Mouse (Mus musculus): Measurements from ENCODE around the gene Arhgap15. TPM values are rescaled to one million over a fixed set of nuclear protein-coding genes. Genes with fewer than 3 reads are reported as not detected.

The Arhgap15 gene
- total and polyA plus RNA-seq, 3 experiments = 1.5 to 2.8 TPM; not detected in 1

- no peaks in the 10 kb centered on the region for H3K79me2 ChIP-seq (ENCODE audit: control insufficient read depth, insufficient read depth, low read length, poor library complexity)
- H3K36me3 ChIP-seq (ENCODE audit: control insufficient read depth in 1 of 2, insufficient read depth in 2 of 2, low read length in 2 of 2) = no peaks in the 10 kb centered on the region
- H3K27me3 ChIP-seq (ENCODE audit: control insufficient read depth in 1 of 2, insufficient read depth in 2 of 2, low read length in 2 of 2) = no peaks in the 10 kb centered on the region
- H3K27ac ChIP-seq (ENCODE audit: control insufficient read depth, low read depth, low read length) = no peak overlapping the region
- DNase-seq (ENCODE audit: low read depth, low spot score) = no peak
- H3K9me3 ChIP-seq (replicated peaks; ENCODE audit: insufficient read depth, low read length) = no peaks in the 10 kb centered on the region
- TF ChIP-seq MYB (IDR thresholded peaks at IDR 0.05; ENCODE audit: low read depth, low read length) (no peak), ZKSCAN1 (IDR thresholded peaks at IDR 0.05; ENCODE audit: low read depth, low read length) (no peak), NRF1 (IDR thresholded peaks at IDR 0.05; ENCODE audit: insufficient read depth, low read depth, low read length, poor library complexity, severe bottlenecking) (no peak), E2F4 (IDR thresholded peaks at IDR 0.05; ENCODE audit: borderline replicate concordance, low read depth, low read length) (no peak), MEF2A (IDR thresholded peaks at IDR 0.05; ENCODE audit: extremely low read depth, insufficient replicate concordance, low read depth, low read length, poor library complexity, severe bottlenecking) (no peak), POLR2AphosphoS2 (IDR thresholded peaks at IDR 0.05; ENCODE audit: low read length) (no peak), GABPA (IDR thresholded peaks at IDR 0.05; ENCODE audit: low read depth, low read length) (no peak), NELFE (IDR thresholded peaks at IDR 0.05; ENCODE audit: low read depth, low read length) (no peak), JUND (IDR thresholded peaks at IDR 0.05; ENCODE audit: low read depth, low read length) (no peak), TBP (IDR thresholded peaks at IDR 0.05; ENCODE audit: low read depth, low read length) (no peak), MAZ (IDR thresholded peaks at IDR 0.05; ENCODE audit: low read depth, low read length) (no peak), UBTF (IDR thresholded peaks at IDR 0.05; ENCODE audit: borderline replicate concordance, insufficient read depth, low read depth, low read length) (no peak), ELF1 (IDR thresholded peaks at IDR 0.05; ENCODE audit: low read depth, low read length) (no peak), POLR2AphosphoS5 (IDR thresholded peaks at IDR 0.05; ENCODE audit: borderline replicate concordance, low read depth, low read length) (no peak), MAX (IDR thresholded peaks at IDR 0.05; ENCODE audit: low read length) (no peak), HCFC1 (IDR thresholded peaks at IDR 0.05; ENCODE audit: low read depth, low read length) (no peak), RCOR1 (IDR thresholded peaks at IDR 0.05; ENCODE audit: low read depth, low read length) (no peak)
- H3K9ac ChIP-seq (ENCODE audit: control insufficient read depth, low read depth, low read length, poor library complexity, severe bottlenecking) = no peak overlapping the region
- H3K4me3 ChIP-seq (ENCODE audit: control insufficient read depth in 1 of 2, insufficient read depth in 1 of 2, low read depth in 2 of 2, low read length in 2 of 2) = no peak overlapping the region
- no peaks in the 10 kb centered on the region; a peak in 1 of 4 replicates for H3K4me1 ChIP-seq (ENCODE audit: control insufficient read depth in 1 of 2, insufficient read depth in 2 of 2, low read length in 2 of 2)
Observed at GRCm38 (mm10) chr2:44419547-44420225, 671.1 kb downstream of the Arhgap15 start.

GRCm38 (mm10) chr2:44430521-44430920 lies 681.9 kb downstream of the Arhgap15 start:
- Histone ChIP-seq H3K27me3 (ENCODE audit: control insufficient read depth in 1 of 2, insufficient read depth in 2 of 2, low read length in 2 of 2) (no peaks in the 10 kb centered on the region), H3K9me3 (replicated peaks; ENCODE audit: insufficient read depth, low read length) (no peaks in the 10 kb centered on the region), H3K9ac (ENCODE audit: control insufficient read depth, low read depth, low read length, poor library complexity, severe bottlenecking) (no peak overlapping the region), H3K79me2 (ENCODE audit: control insufficient read depth, insufficient read depth, low read length, poor library complexity) (no peaks in the 10 kb centered on the region), H3K4me1 (ENCODE audit: control insufficient read depth in 1 of 2, insufficient read depth in 2 of 2, low read length in 2 of 2) (no peaks in the 10 kb centered on the region), H3K4me3 (ENCODE audit: control insufficient read depth in 1 of 2, insufficient read depth in 1 of 2, low read depth in 2 of 2, low read length in 2 of 2) (no peak overlapping the region), H3K36me3 (ENCODE audit: control insufficient read depth in 1 of 2, insufficient read depth in 2 of 2, low read length in 2 of 2) (no peaks in the 10 kb centered on the region), H3K27ac (ENCODE audit: control insufficient read depth, low read depth, low read length) (no peak overlapping the region)
- no peak for DNase-seq (ENCODE audit: low read depth, low spot score)
- TF ChIP-seq ETS1 (IDR thresholded peaks at IDR 0.05; ENCODE audit: low read depth, low read length) (no peak), SIN3A (IDR thresholded peaks at IDR 0.05; ENCODE audit: low read length) (no peak), JUND (IDR thresholded peaks at IDR 0.05; ENCODE audit: low read depth, low read length) (no peak), ZKSCAN1 (IDR thresholded peaks at IDR 0.05; ENCODE audit: low read depth, low read length) (no peak)
